Mouse (Mus musculus) forebrain, embryonic 10.5 days (tissue): ENCODE measurements around the gene Plin4. TPM values are rescaled to one million over a fixed set of nuclear protein-coding genes. Genes with fewer than 3 reads are reported as not detected.
"Not testable (repeated sequence)": the region's sequence is repeated elsewhere in the genome, so short reads cannot be mapped to it uniquely, and the experiment has no call there.

Experiments
- DNase-seq: peaks from one replicate; pipeline ENCODE4 v3.0.0-alpha.2; 2017; ENCODE audit warnings: low spot score; ENCODE audit errors: extremely low spot score
- H3K27ac ChIP-seq: fragments of 300-500 bp; sonication (generic); 2 replicates; pipeline ENCODE4 v1.5.1; 2016; ENCODE audit warnings: mild to moderate bottlenecking
- H3K27me3 ChIP-seq: fragments of 300-500 bp; sonication (generic); 2 replicates; pipeline ENCODE4 v1.6.1; 2016; ENCODE audit warnings: mild to moderate bottlenecking; ENCODE audit not compliant: poor library complexity, severe bottlenecking
- H3K36me3 ChIP-seq: fragments of 300-500 bp; sonication (generic); replicated peaks from 2 replicates; pipeline ENCODE4 v1.6.1; 2016; ENCODE audit warnings: mild to moderate bottlenecking, moderate library complexity
- H3K4me1 ChIP-seq: fragments of 300-500 bp; sonication (generic); 2 replicates; pipeline ENCODE4 v1.6.1; 2016
- H3K4me3 ChIP-seq: fragments of 300-500 bp; sonication (generic); 2 replicates; pipeline ENCODE4 v1.5.1; 2016; ENCODE audit warnings: mild to moderate bottlenecking, moderate library complexity
- H3K9me3 ChIP-seq: fragments of 300-500 bp; sonication (generic); 2 replicates; pipeline ENCODE4 v1.6.1; 2016; ENCODE audit warnings: mild to moderate bottlenecking, moderate library complexity
- WGBS: fragments of 180-500 bp; shearing (Covaris S2); methylation state at CpG from one replicate; pipeline ENCODE4 v1.1.7; 2016; 5-methylcytosine and 5-hydroxymethylcytosine counted together
- polyA plus RNA-seq: library from polyadenylated mRNA; unstranded; fragments of >200 nt; fragmentation: Nextera tagmentation; extraction: Ambion mirVana; gene quantifications from 2 replicates; pipeline ENCODE4 v1.2.1, GENCODE M21; 2016

The Plin4 gene
- polyA plus RNA-seq, 1 experiment from 2014 or later = 0.05 TPM

GRCm38 (mm10) chr17:56080781-56081585 is 28.6 kb downstream of the Plin4 start:
- H3K4me1 ChIP-seq = peaks cover 31% of the 10 kb centered on the region
- 7% methylated on average over 8 of the region's 8 CpGs for WGBS
- no peaks in the 10 kb centered on the region for H3K9me3 ChIP-seq
- DNase-seq = peak; percentile 82
- H3K4me3 ChIP-seq = peak overlapping the region; percentile 94
- peaks cover 41% of the 10 kb centered on the region for H3K36me3 ChIP-seq
- H3K27me3 ChIP-seq = no peaks in the 10 kb centered on the region
- H3K27ac ChIP-seq = peak overlapping the region; percentile 91

DNA sequence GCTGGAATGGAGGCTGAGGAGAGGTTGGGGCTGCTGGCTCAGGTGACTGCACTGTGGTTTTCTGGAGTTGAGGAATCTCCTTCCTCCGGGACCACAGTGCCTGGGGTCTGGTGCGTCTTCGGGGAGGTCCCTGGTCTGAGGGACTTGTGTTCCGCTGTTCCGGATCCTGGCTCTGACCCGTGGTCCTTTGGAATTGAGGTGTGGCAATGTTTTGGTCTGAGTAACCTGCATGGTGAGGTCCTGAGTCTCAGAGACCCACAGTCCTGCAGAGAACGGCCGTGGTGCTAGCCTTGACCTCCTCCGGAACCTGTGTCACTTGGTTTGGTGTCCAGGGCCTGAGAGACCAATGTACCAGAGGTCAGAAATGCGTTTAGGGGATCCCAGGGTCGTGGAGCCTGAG is 29.7 kb downstream of the Plin4 start:
- 3% methylated on average over 11 of the region's 11 CpGs for whole genome bisulfite sequencing
- Histone ChIP-seq H3K27ac (peak overlapping the region; percentile 91), H3K4me3 (peak overlapping the region; percentile 94), H3K27me3 (no peaks in the 10 kb centered on the region), H3K9me3 (no peaks in the 10 kb centered on the region), H3K36me3 (peaks cover 30% of the 10 kb centered on the region), H3K4me1 (peaks cover 40% of the 10 kb centered on the region)
- no peak for DNase-seq

- under 1% methylated on average over 61 of the region's 61 CpGs for WGBS
- peak; percentile 99 for DNase-seq
- Histone ChIP-seq H3K36me3 (peaks cover 22% of the 10 kb centered on the region), H3K27me3 (no peaks in the 10 kb centered on the region), H3K4me3 (peak within 1 kb of the TSS; percentile 94), H3K9me3 (no peaks in the 10 kb centered on the region), H3K4me1 (peaks cover 45% of the 10 kb centered on the region), H3K27ac (peak within 1 kb of the TSS; percentile 91)
Observed at GRCm38 (mm10) chr17:56078880-56079795, 30.5 kb downstream of the Plin4 start, which contains the start of gene Hdgfl2. Gene Hdgfl2, plus strand, starts transcription at chr17:56079634.

- not testable (repeated sequence) for DNase-seq, H3K27me3 ChIP-seq, H3K9me3 ChIP-seq
- peaks cover 16% of the 10 kb centered on the region for H3K36me3 ChIP-seq
- peaks cover 52% of the 10 kb centered on the region for H3K4me1 ChIP-seq
- peak overlapping the region; percentile 94 for H3K4me3 ChIP-seq
- peak overlapping the region; percentile 75 for H3K27ac ChIP-seq
- WGBS = 63% methylated on average over 9 of the region's 9 CpGs
Observed at GRCm38 (mm10) chr17:56078361-56078760, 31.2 kb downstream of the Plin4 start.

GRCm38 (mm10) chr17:56077523-56077922 is 32.1 kb downstream of the Plin4 start:
- Histone ChIP-seq H3K4me1 (peaks cover 59% of the 10 kb centered on the region), H3K27me3 (no peaks in the 10 kb centered on the region), H3K27ac (no peak overlapping the region), H3K36me3 (peaks cover 14% of the 10 kb centered on the region), H3K4me3 (no peak overlapping the region), H3K9me3 (no peaks in the 10 kb centered on the region)
- 89% methylated on average over 5 of the region's 5 CpGs for WGBS
- DNase-seq = no peak

GRCm38 (mm10) chr17:56074827-56075208 is 34.8 kb downstream of the Plin4 start, which contains the start of gene Ubxn6:
Gene Ubxn6, minus strand, starts transcription at chr17:56075028.
- peak within 1 kb of the TSS; percentile 69 for H3K4me3 ChIP-seq
- peaks cover 32% of the 10 kb centered on the region for H3K4me1 ChIP-seq
- peak; percentile 97 for DNase-seq
- H3K9me3 ChIP-seq = no peaks in the 10 kb centered on the region
- H3K27ac ChIP-seq = peak within 1 kb of the TSS; percentile 89
- peaks cover 33% of the 10 kb centered on the region for H3K36me3 ChIP-seq
- under 1% methylated on average over 35 of the region's 35 CpGs for WGBS
- H3K27me3 ChIP-seq = no peaks in the 10 kb centered on the region

GRCm38 (mm10) chr17:56074097-56074826 is 35.3 kb downstream of the Plin4 start:
- Histone ChIP-seq H3K36me3 (peaks cover 39% of the 10 kb centered on the region), H3K9me3 (no peaks in the 10 kb centered on the region), H3K27ac (peak overlapping the region; percentile 89), H3K4me1 (peaks cover 32% of the 10 kb centered on the region), H3K27me3 (no peaks in the 10 kb centered on the region), H3K4me3 (peak overlapping the region; percentile 69)
- 10% methylated on average over 22 of the region's 22 CpGs for WGBS
- peak; percentile 88 for DNase-seq

DNA sequence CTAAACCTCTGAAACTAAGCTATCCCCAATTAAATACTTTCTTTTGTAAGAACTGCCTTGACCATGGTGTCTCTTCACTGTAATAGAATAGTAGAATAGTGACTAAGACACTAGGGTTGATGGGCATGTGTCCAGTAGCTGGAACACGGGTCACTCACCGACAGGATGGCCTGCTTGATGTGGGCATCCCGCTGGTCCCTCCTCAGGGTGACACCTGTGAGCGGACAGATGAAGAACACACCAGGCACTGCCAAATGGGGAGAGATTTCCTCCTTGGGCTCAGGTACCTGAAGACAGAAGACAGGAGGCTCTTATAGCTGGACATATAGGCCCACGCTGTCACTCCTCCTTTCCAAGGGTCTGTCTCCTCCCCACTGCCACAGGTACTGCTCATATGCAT is 37.4 kb downstream of the Plin4 start:
- no peak overlapping the region for H3K27ac ChIP-seq
- no peaks in the 10 kb centered on the region for H3K9me3 ChIP-seq
- H3K4me3 ChIP-seq = no peak overlapping the region
- H3K27me3 ChIP-seq = no peaks in the 10 kb centered on the region
- 90% methylated on average over 5 of the region's 5 CpGs for WGBS
- DNase-seq = no peak
- peaks cover 59% of the 10 kb centered on the region for H3K36me3 ChIP-seq
- H3K4me1 ChIP-seq = peaks cover 28% of the 10 kb centered on the region

DNA sequence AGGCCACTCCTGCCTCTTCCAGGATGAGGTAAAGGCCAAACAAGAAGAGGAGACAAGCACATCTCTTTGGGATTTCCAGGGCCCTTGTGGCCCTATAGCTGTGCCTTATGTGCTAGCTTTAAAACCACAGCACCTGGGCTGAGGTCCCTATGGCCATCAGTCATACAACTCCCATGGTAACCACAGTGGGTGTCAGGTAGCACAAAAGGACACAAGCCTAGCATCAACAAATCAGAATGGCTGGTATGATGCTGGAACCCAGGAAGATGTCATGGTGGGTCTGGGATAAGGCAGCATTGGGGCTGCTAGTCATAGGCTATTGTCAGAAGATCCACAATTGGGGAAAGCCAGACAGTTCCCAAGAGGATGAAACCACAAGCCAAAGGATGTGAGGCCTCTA is 38.5 kb downstream of the Plin4 start:
- no peak overlapping the region for H3K4me3 ChIP-seq
- H3K36me3 ChIP-seq = peaks cover 70% of the 10 kb centered on the region
- DNase-seq = no peak

DNA sequence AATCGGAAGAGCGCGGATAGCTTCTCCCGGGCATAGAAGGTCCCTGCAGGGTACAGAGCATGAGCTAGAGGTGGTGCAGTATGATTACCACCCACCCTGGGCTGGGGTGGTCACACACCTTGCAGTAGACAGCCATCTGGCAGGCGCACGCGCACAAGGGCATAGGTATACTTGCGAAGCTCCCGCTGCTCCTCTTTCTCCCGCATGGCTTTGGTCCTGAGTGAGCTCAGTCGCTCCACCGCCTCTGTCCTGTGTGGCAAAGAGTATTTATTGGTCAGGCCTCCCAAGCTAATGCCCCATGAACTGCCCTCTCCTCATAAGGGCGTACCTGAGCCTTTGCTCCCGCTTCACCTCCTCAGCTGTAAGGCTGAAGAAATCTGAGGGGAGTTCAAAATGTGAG is 40.5 kb downstream of the Plin4 start:
- DNase-seq = no peak
- Histone ChIP-seq H3K27ac (no peak overlapping the region), H3K4me3 (no peak overlapping the region), H3K36me3 (peaks cover 91% of the 10 kb centered on the region), H3K4me1 (peaks cover 13% of the 10 kb centered on the region), H3K27me3 (no peaks in the 10 kb centered on the region), H3K9me3 (no peaks in the 10 kb centered on the region; the same call in 1 of the 2 replicates)
- WGBS = 97% methylated on average over 14 of the region's 14 CpGs

More for the DNA sequence above, 38.5 kb downstream of the Plin4 start:
- Histone ChIP-seq H3K4me1 (peaks cover 28% of the 10 kb centered on the region), H3K27me3 (no peaks in the 10 kb centered on the region), H3K9me3 (no peaks in the 10 kb centered on the region; the same call in 1 of the 2 replicates), H3K27ac (no peak overlapping the region)

DNA sequence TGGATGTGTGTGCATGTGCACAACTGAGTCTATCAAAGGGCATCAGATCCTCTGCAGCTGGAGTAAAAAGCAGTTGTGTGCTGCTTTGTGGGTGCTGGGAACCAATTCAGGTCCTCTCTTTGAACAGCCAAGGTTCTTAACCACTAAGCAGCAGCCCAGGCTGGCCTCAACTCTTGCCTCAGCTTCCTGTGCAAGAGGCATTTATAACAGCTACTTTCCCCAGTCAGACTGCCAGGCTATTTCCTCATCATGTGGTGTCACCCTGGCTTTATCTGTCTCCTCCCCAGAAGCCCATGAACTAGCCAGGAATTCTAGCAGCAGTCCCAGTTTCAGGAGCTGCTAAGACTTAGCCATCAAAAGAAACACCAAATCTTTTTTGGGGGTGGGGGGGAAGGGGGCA is 43.2 kb downstream of the Plin4 start:
- Histone ChIP-seq H3K9me3 (no peaks in the 10 kb centered on the region; the same call in 1 of the 2 replicates), H3K27me3 (no peaks in the 10 kb centered on the region), H3K36me3 (peaks cover 100% of the 10 kb centered on the region), H3K27ac (no peak overlapping the region), H3K4me3 (no peak overlapping the region), H3K4me1 (no peaks in the 10 kb centered on the region)
- DNase-seq = no peak

- 83% methylated on average over 6 of the region's 6 CpGs for WGBS
Observed at GRCm38 (mm10) chr17:56065715-56066114, 43.9 kb downstream of the Plin4 start.

More at GRCm38 (mm10) chr17:56065715-56066114, 43.9 kb downstream of the Plin4 start:
- H3K4me1 ChIP-seq, H3K27ac ChIP-seq, H3K9me3 ChIP-seq, H3K4me3 ChIP-seq, H3K27me3 ChIP-seq, DNase-seq: not testable (repeated sequence)
- H3K36me3 ChIP-seq = peaks cover 100% of the 10 kb centered on the region
